Mouse (Mus musculus) heart, adult 2 months (tissue): ENCODE results near the gene Slc22a12. TPM values are rescaled to one million over a fixed set of nuclear protein-coding genes. Genes with fewer than 3 reads are reported as not detected.
A peak's percentile ranks its signal among the peaks of the same experiment; 100 is the strongest.

Source experiments
- DNase-seq, 2 experiments: peaks; one replicate each; pipeline ENCODE4 v3.0.0; 2021
- H3K27ac ChIP-seq: fragments of 200-600 bp; 2 replicates; pipeline ENCODE4 v1.8.1; 2022
- H3K27me3 ChIP-seq: fragments of 200-500 bp; 2 replicates; pipeline ENCODE4 v1.6.1; 2012; ENCODE audit warnings: mild to moderate bottlenecking, low read length, inconsistent platforms, mixed read lengths; ENCODE audit not compliant: control insufficient read depth, insufficient read depth
- H3K36me3 ChIP-seq: fragments of 200-500 bp; 2 replicates; pipeline ENCODE4 v1.6.1; 2012; ENCODE audit warnings: low read length, inconsistent platforms; ENCODE audit not compliant: control insufficient read depth, insufficient read depth
- H3K4me1 ChIP-seq: fragments of 200-500 bp; 2 replicates; pipeline ENCODE4 v1.6.1; 2011; ENCODE audit warnings: low read length; ENCODE audit not compliant: control insufficient read depth, insufficient read depth
- H3K4me3 ChIP-seq: fragments of 200-600 bp; 2 replicates; pipeline ENCODE4 v1.8.1; 2022
- H3K79me2 ChIP-seq: fragments of 200-500 bp; replicated peaks from 2 replicates; pipeline ENCODE4 v1.6.1; 2012; ENCODE audit warnings: mild to moderate bottlenecking, inconsistent platforms, low read length, moderate library complexity, mixed read lengths; ENCODE audit not compliant: control insufficient read depth, insufficient read depth
- H3K9ac ChIP-seq: fragments of 200-500 bp; 2 replicates; pipeline ENCODE4 v1.6.1; 2012; ENCODE audit warnings: low read depth, mild to moderate bottlenecking, control low read depth, inconsistent platforms, low read length, mixed read lengths
- CTCF ChIP-seq: fragments of 200-600 bp; IDR thresholded peaks from 2 replicates; pipeline ENCODE4 v1.8.1; 2022; ENCODE audit warnings: antibody characterized with exemption, mild to moderate bottlenecking, moderate library complexity
- EP300 ChIP-seq: fragments of 200-500 bp; IDR thresholded peaks from 2 replicates; pipeline ENCODE4 v1.6.1; 2011; ENCODE audit warnings: low read depth, low read length, control low read depth; ENCODE audit not compliant: insufficient read depth
- POLR2A ChIP-seq: fragments of 200-500 bp; IDR thresholded peaks from 2 replicates; pipeline ENCODE4 v1.6.1; 2011; ENCODE audit warnings: mild to moderate bottlenecking, low read depth, low read length, control low read depth; ENCODE audit not compliant: insufficient read depth
- WGBS: fragments of 180-500 bp; shearing (Covaris S2); methylation state at CpG from one replicate; pipeline ENCODE4 v1.1.7; 2018; 5-methylcytosine and 5-hydroxymethylcytosine counted together
- intact Hi-C: fragments of 180-260 bp; cut with DNase I; formaldehyde crosslinking; loops from one replicate; pipeline ENCODE4 v1.15.1; 2025
- polyA plus RNA-seq: library from polyadenylated mRNA; depleted of rRNA; stranded (reverse); fragments of >200 nt; gene quantifications from 2 replicates; pipeline ENCODE4 v1.2.3, GENCODE M21; 2012
- total RNA-seq, 2 experiments: library from RNA; stranded (reverse); gene quantifications; 2 replicates each; pipeline ENCODE4 v1.2.3; 2021

Slc22a12 gene
- total and polyA plus RNA-seq, 3 experiments = not detected

DNA sequence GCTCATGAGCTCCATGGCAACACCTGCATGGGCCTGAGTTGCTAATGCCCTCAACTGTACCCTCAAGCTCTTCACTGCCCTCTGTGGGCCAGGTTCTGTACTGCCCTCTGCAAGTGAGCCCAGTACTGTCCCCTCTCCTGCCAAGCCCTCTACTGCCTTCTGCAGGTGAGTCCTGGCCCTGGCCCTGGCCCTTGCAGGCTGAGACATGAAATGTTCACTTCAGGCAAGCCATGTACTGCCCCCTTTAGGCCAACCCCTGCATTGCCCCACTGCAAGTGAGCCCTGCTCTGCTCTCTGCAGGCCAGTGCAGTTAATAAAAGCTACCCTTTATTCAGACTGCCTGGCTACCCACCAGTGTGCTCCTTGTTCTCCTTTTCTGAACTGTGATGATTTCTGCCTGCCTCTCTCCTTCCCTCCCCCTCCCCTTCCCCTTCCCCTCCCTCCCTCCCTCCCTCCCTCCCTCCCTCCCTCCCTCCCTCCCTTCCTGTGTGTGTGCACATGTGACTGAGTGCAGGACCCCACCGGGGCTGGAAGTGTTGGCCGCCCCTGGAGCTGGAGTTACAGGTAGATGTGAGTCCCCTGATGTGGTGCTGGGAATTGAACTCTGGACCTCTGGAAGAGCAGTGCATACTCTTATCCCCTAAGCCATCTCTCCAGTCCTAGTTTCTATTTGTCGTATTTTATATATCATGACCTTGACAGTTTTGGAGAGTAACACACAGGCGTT is 9.6 kb upstream of the Slc22a12 start:
- Histone ChIP-seq H3K4me3 (no peak overlapping the region), H3K27me3 (no peaks in the 10 kb centered on the region), H3K9ac (no peak overlapping the region), H3K27ac (no peak overlapping the region), H3K4me1 (peaks cover 11% of the 10 kb centered on the region), H3K79me2 (no peaks in the 10 kb centered on the region), H3K36me3 (no peaks in the 10 kb centered on the region)
- DNase-seq = peak; percentile 31 to 43
- intact Hi-C loops = loop anchor here (2.0 kb wide), 1 partner anchor 56 kb away; no protein-coding TSS in a partner anchor
- WGBS = 79% methylated on average over 3 of the region's 4 CpGs
- TF ChIP-seq EP300 (no peak), CTCF (peak; percentile 69)

DNA sequence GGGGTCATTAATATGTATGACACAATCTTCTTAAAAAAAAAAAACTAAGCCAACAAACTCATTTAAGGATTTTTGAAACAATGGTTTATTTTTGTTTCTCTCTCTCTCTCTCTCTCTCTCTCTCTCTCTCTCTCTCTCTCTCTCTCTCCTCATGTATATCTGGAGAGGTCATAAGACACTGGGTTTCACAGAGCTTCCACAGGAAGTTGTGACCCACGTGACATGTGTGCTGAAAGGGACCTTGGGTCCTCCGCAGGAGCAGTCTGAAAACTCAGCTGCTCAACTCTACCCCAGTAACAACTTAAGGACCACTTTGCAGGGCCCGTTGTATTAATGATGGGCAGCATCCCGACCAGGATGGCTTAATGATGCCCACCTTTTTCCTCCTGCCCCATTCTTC is 8.4 kb upstream of the Slc22a12 start:
- 53% methylated on average over 4 of the region's 4 CpGs for WGBS
- H3K4me1 ChIP-seq = peaks cover 11% of the 10 kb centered on the region
- H3K79me2 ChIP-seq = no peaks in the 10 kb centered on the region
- no peaks in the 10 kb centered on the region for H3K27me3 ChIP-seq
- no peak for DNase-seq
- no peak overlapping the region for H3K4me3 ChIP-seq
- no peaks in the 10 kb centered on the region for H3K36me3 ChIP-seq
- intact Hi-C loops = no loop called here
- H3K9ac ChIP-seq = no peak overlapping the region
- H3K27ac ChIP-seq = no peak overlapping the region
- TF ChIP-seq CTCF (no peak), POLR2A (no peak), EP300 (no peak)

DNA sequence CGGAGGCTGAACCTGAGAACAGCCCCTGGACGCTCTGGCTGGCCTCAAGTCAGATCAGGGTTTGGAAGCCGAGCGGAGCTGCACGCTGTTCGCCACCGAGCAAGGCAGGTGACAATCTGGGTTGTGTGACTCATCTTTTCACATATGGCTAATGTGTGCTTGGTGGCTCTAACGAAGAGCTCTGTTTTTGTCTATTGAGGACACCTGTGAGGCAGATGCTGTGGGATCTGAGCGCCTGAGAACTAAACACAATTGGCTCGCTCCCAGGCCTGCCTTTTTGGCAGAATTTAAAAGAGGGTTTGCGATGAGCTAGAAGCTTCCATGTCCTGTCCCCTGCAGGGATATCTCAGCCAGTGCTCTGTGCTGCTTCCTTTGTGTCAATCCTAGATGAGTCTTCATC is 6.7 kb upstream of the Slc22a12 start:
- H3K36me3 ChIP-seq = no peaks in the 10 kb centered on the region
- intact Hi-C loops = no loop called here
- no peak overlapping the region for H3K27ac ChIP-seq
- no peaks in the 10 kb centered on the region for H3K79me2 ChIP-seq
- DNase-seq = no peak
- H3K27me3 ChIP-seq = no peaks in the 10 kb centered on the region
- TF ChIP-seq CTCF (no peak), POLR2A (no peak), EP300 (no peak)
- H3K9ac ChIP-seq = no peak overlapping the region
- peaks cover 9% of the 10 kb centered on the region for H3K4me1 ChIP-seq
- H3K4me3 ChIP-seq = no peak overlapping the region
- WGBS = 77% methylated on average over 11 of the region's 11 CpGs

DNA sequence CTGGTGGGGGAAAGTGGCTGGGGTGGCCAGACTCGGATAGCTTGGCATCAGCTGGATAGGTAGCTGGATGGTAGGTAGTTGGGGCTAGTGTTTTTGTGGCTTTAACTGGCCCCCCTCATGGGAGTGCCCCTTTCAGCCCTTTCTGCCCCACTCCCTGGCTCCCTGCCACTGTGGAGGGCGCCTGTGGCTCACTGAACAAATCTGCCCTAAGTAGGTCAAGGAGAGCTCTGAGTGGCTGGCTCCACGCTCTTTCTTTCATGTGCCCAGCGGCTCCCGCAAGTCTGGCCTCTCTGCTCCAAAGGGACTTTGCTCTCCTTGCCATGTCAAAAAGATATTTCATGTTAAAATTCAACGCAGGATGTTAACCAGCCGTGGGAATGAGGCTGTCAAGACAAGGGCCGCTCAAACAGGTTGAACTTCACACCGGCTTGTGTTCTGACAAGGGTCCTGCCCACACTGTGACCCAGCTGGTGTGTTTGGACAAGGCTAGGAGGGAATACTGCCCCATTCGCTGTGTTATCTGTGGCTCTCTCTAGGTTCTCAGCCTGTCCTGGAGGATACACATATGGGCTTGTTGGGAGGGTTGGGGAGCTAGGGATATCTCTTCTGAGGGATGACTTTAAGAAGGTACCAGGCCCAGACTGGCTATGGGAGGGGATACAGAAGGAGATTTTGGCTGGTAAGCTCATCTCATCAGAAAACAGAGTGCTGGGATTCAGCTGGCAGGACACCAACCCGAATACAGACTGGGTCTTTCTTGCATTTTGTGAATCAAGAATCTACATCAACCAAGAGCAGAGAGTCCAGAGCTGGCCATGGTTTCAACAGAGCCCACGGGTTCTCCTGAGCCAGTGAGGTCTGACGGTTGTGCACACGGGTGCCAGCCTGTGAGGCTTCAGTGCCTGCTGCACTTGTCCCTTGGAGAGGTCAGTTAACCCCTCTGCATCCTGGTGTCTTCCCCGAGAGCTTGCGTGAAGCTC is 5.9 kb upstream of the Slc22a12 start:
- WGBS = 74% methylated on average over 16 of the region's 16 CpGs
- H3K36me3 ChIP-seq = no peaks in the 10 kb centered on the region

DNA sequence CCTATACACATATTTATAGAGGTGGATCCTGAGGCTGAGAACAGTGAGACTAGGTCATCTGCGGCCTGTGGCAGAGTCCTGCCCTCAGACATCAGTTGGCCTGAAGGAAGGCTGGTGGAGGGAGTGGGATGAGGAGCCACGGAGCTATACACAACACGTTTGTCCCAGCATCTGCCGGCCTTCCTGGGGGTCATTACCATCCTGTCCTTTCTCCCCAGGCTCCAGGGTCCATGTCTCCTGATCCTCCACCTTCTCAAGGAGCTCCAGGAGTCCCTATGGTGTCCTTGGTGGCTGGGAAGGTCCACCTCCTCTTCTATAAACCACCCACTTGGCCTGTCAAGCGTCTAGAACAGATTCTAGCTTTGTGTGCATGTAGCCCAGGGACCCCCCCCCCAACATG is 5.0 kb upstream of the Slc22a12 start:
- H3K79me2 ChIP-seq = no peaks in the 10 kb centered on the region
- 79% methylated on average over 5 of the region's 5 CpGs for WGBS
- no peak for TF ChIP-seq POLR2A
- no peak for TF ChIP-seq CTCF
- no peak for TF ChIP-seq EP300
- H3K4me3 ChIP-seq = no peak overlapping the region
- H3K27me3 ChIP-seq = no peaks in the 10 kb centered on the region
- DNase-seq = no peak
- intact Hi-C loops = no loop called here
- no peak overlapping the region for H3K9ac ChIP-seq
- no peaks in the 10 kb centered on the region for H3K36me3 ChIP-seq
- no peaks in the 10 kb centered on the region; the same call in 1 of the 2 replicates for H3K4me1 ChIP-seq
- H3K27ac ChIP-seq = no peak overlapping the region

More for the DNA sequence above, 5.9 kb upstream of the Slc22a12 start:
- DNase-seq = no peak
- no peak overlapping the region for H3K9ac ChIP-seq
- TF ChIP-seq POLR2A (no peak), EP300 (no peak), CTCF (no peak)
- H3K79me2 ChIP-seq = no peaks in the 10 kb centered on the region
- no peaks in the 10 kb centered on the region for H3K27me3 ChIP-seq
- H3K4me1 ChIP-seq = peaks cover 4% of the 10 kb centered on the region; the same call in 1 of the 2 replicates
- no peak overlapping the region for H3K27ac ChIP-seq
- intact Hi-C loops = no loop called here
- H3K4me3 ChIP-seq = no peak overlapping the region

DNA sequence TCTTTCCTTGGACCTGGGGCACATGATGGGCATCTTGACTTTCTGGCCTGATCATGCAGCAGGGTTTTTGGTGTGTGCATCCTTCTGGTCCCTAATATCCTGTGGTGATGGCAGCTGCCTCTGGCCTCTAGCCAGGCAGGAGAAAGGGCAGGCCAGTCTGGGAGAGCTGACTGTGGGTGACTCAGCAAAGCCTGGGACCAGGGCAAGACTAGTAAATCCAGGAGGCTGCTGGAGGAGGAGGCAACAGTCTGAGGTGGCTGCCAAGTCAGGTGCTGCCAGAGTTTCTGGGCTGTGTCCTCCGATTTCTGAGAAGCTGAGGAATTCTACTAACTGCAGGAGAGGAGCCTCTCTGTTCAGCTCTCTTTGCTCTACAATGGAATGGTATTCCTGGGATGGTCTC is 3.3 kb upstream of the Slc22a12 start:
- intact Hi-C loops = no loop called here
- WGBS = 68% methylated on average over 1 of the region's 1 CpGs
- peak; percentile 46 to 57 for DNase-seq
- H3K4me1 ChIP-seq = no peaks in the 10 kb centered on the region
- H3K36me3 ChIP-seq = no peaks in the 10 kb centered on the region
- H3K79me2 ChIP-seq = no peaks in the 10 kb centered on the region
- no peak overlapping the region for H3K9ac ChIP-seq
- H3K27ac ChIP-seq = no peak overlapping the region
- H3K4me3 ChIP-seq = no peak overlapping the region
- TF ChIP-seq CTCF (no peak), POLR2A (no peak), EP300 (no peak)
- H3K27me3 ChIP-seq = no peaks in the 10 kb centered on the region
